Comparison of ENCODE assay signal across 9 mouse cellular contexts in genomic region chr11:118362971-118363518, GRCm38 (mm10). TPM values are rescaled to one million over a fixed set of nuclear protein-coding genes. Genes with fewer than 3 reads are reported as not detected.
A peak's percentile ranks its signal among the peaks of the same experiment; 100 is the strongest.
DNase-seq lines count a peak whose midpoint lies in the region; ATAC-seq and TF ChIP-seq lines count a peak whose summit lies in the region.
"Had no signal": no experiment of that assay in that cellular context is flagged by ENCODE, and none has a peak within 500 bp of the region (broad histone marks: within the 10 kb centered on the region; RNA-seq: fewer than 3 reads in every experiment).

No protein-coding gene starts in this region.

- TF ChIP-seq POLR2A in cerebellum, adult 2 months (IDR thresholded peaks at IDR 0.05; ENCODE audit: borderline replicate concordance, insufficient read depth, low read length), result no peak

- peak overlapping the region; percentile 80 for H3K27ac ChIP-seq in layer of hippocampus, adult 2 months
- H3K27ac ChIP-seq in embryonic facial prominence, embryonic 13.5 days, result peak overlapping the region; percentile 93
- H3K27ac ChIP-seq in heart, embryonic 14.5 days (replicated peaks in 1 of 2; ENCODE audit: control insufficient read depth in 1 of 2, insufficient read depth in 1 of 2, low read depth in 2 of 2, low read length in 2 of 2), result peak overlapping the region; percentile 82 to 88
- H3K27ac ChIP-seq in stomach, embryonic 14.5 days (ENCODE audit: low read length), result peak overlapping the region; percentile 69
- no peak overlapping the region for H3K27ac ChIP-seq in cerebellum, adult 2 months (ENCODE audit: insufficient read depth, low read length)

- H3K4me2 ChIP-seq in embryonic facial prominence, embryonic 13.5 days, result peak overlapping the region; percentile 26
- peak overlapping the region; percentile 52 for H3K4me2 ChIP-seq in heart, embryonic 14.5 days (ENCODE audit: low read length)
- H3K4me2 ChIP-seq in stomach, embryonic 14.5 days (replicated peaks; ENCODE audit: low read depth, low read length), result 0 out of 2 replicates have a peak overlapping the region, but pooled peaks have one; percentile 11

- no peaks in the 10 kb centered on the region for H3K36me3 ChIP-seq in embryonic facial prominence, embryonic 13.5 days
- H3K36me3 ChIP-seq in heart, embryonic 14.5 days (ENCODE audit: control insufficient read depth, insufficient read depth, low read length), result no peaks in the 10 kb centered on the region
- no peaks in the 10 kb centered on the region for H3K36me3 ChIP-seq in stomach, embryonic 14.5 days (ENCODE audit: control insufficient read depth, insufficient read depth, low read length)

- peaks cover 68% of the 10 kb centered on the region for H3K4me1 ChIP-seq in embryonic facial prominence, embryonic 13.5 days
- H3K4me1 ChIP-seq in heart, embryonic 14.5 days (ENCODE audit: control insufficient read depth in 2 of 2, insufficient read depth in 2 of 2, low read length in 2 of 2), result peaks cover 25 to 32% of the 10 kb centered on the region in 2 experiments
- peaks cover 42% of the 10 kb centered on the region for H3K4me1 ChIP-seq in stomach, embryonic 14.5 days (ENCODE audit: control insufficient read depth, insufficient read depth, low read length)
- peaks cover 19% of the 10 kb centered on the region for H3K4me1 ChIP-seq in cerebellum, adult 2 months (ENCODE audit: control insufficient read depth, insufficient read depth, low read length)

- H3K9ac ChIP-seq in embryonic facial prominence, embryonic 13.5 days, result peak overlapping the region; percentile 44; the same call in 1 of the 2 replicates
- peak overlapping the region; percentile 60 for H3K9ac ChIP-seq in heart, embryonic 14.5 days (ENCODE audit: low read length)
- H3K9ac ChIP-seq in stomach, embryonic 14.5 days (replicated peaks; ENCODE audit: low read depth, low read length), result no peak overlapping the region

- H3K9me3 ChIP-seq in embryonic facial prominence, embryonic 13.5 days, result no peaks in the 10 kb centered on the region
- no peaks in the 10 kb centered on the region for H3K9me3 ChIP-seq in heart, embryonic 14.5 days (ENCODE audit: control insufficient read depth, low read length)
- no peaks in the 10 kb centered on the region for H3K9me3 ChIP-seq in stomach, embryonic 14.5 days (ENCODE audit: control insufficient read depth, low read depth, low read length)

- TF ChIP-seq CTCF in layer of hippocampus, adult 2 months (conservative IDR thresholded peaks at IDR 0.05), result no peak
- no peak for TF ChIP-seq CTCF in cerebellum, adult 2 months (IDR thresholded peaks at IDR 0.05; ENCODE audit: borderline replicate concordance, insufficient read depth, low read depth, low read length)

- no peak overlapping the region for H3K4me3 ChIP-seq in layer of hippocampus, adult 2 months
- H3K4me3 ChIP-seq in embryonic facial prominence, embryonic 13.5 days, result 0 out of 2 replicates have a peak overlapping the region, but pooled peaks have one; percentile 6
- no peak overlapping the region for H3K4me3 ChIP-seq in heart, embryonic 14.5 days (ENCODE audit: control insufficient read depth in 1 of 2, insufficient read depth in 1 of 2, low read depth in 1 of 2, low read length in 2 of 2)
- no peak overlapping the region for H3K4me3 ChIP-seq in stomach, embryonic 14.5 days (ENCODE audit: low read depth, low read length)
- no peak overlapping the region for H3K4me3 ChIP-seq in cerebellum, adult 2 months (replicated peaks; ENCODE audit: insufficient read depth, low read depth, low read length)

- DNase-seq in layer of hippocampus, adult 2 months (ENCODE audit: low spot score in 2 of 2), result peak in 1 of 2 experiments; percentile 29
- no peak for DNase-seq in layer of hippocampus, postnatal 10 days (ENCODE audit: low spot score in 2 of 2)
- peak; percentile 60 for DNase-seq in kidney, postnatal 10 days
- peak; percentile 82 to 86 for DNase-seq in lung, postnatal 4 days
- DNase-seq in cerebellum, adult 2 months, result no peak

- WGBS in embryonic facial prominence, embryonic 13.5 days, result 0% methylated on average over 8 of the region's 8 CpGs
- 3% methylated on average over 8 of the region's 8 CpGs for WGBS in heart, embryonic 14.5 days
- WGBS in stomach, embryonic 14.5 days, result 6% methylated on average over 8 of the region's 8 CpGs
- 38% methylated on average over 8 of the region's 8 CpGs for WGBS in cerebellum, adult 2 months

- H3K27me3 ChIP-seq in embryonic facial prominence, embryonic 13.5 days, result no peaks in the 10 kb centered on the region
- no peaks in the 10 kb centered on the region for H3K27me3 ChIP-seq in heart, embryonic 14.5 days (ENCODE audit: control insufficient read depth, insufficient read depth, low read length)
- H3K27me3 ChIP-seq in stomach, embryonic 14.5 days (ENCODE audit: control insufficient read depth, insufficient read depth, low read length), result no peaks in the 10 kb centered on the region
- no peaks in the 10 kb centered on the region for H3K27me3 ChIP-seq in cerebellum, adult 2 months (ENCODE audit: control insufficient read depth, insufficient read depth, low read length)

- ATAC-seq in embryonic facial prominence, embryonic 13.5 days (ENCODE audit: insufficient number of reproducible peaks, insufficient read depth, low FRiP score, low TSS enrichment, low read depth), result peak; percentile 77
- peak; percentile 69 for ATAC-seq in heart, embryonic 14.5 days (ENCODE audit: insufficient number of reproducible peaks, insufficient read depth, low FRiP score, low read depth)
- peak; percentile 71; the same call in 1 of the 2 replicates for ATAC-seq in stomach, embryonic 14.5 days (ENCODE audit: insufficient number of reproducible peaks, insufficient read depth, low FRiP score, low read depth)

RNA-seq across cellular contexts. Expression of gene Timp2, which starts 7.5 kb away (rescaled TPM):
- 100 to 1,000 TPM; 168 to 196 TPM for total RNA-seq in layer of hippocampus, adult 2 months (2021)
- 100 to 1,000 TPM; 255 to 337 TPM for total RNA-seq in layer of hippocampus, postnatal 10 days (2021)
- polyA plus RNA-seq in embryonic facial prominence, embryonic 13.5 days (2015; fragmentation: Nextera tagmentation; extraction: Ambion mirVana), result 117 and 132 TPM in 2 replicates
- 87.6 and 99.2 TPM in 2 replicates for polyA plus RNA-seq in heart, embryonic 14.5 days (2014; fragmentation: Nextera tagmentation; extraction: Ambion mirVana)
- 101 and 109 TPM in 2 replicates for polyA plus RNA-seq in stomach, embryonic 14.5 days (2014; fragmentation: Nextera tagmentation; extraction: Ambion mirVana)
- 119 and 137 TPM in 2 replicates for polyA plus RNA-seq in cerebellum, adult 2 months (2012; rRNA removed)
- total RNA-seq: MEL had no signal

RNA-seq across cellular contexts. Expression of gene Cep295nl, which starts 20.7 kb away (rescaled TPM):
- 1 to 10 TPM; 1.1 to 1.6 TPM for total RNA-seq in layer of hippocampus, adult 2 months (2021)
- total RNA-seq in layer of hippocampus, postnatal 10 days (2021), result 1 to 10 TPM; 1.8 to 2.6 TPM
- polyA plus RNA-seq in embryonic facial prominence, embryonic 13.5 days (2015; fragmentation: Nextera tagmentation; extraction: Ambion mirVana), result 0.58 and 0.74 TPM in 2 replicates
- 0.28 and 0.45 TPM in 2 replicates for polyA plus RNA-seq in heart, embryonic 14.5 days (2014; fragmentation: Nextera tagmentation; extraction: Ambion mirVana)
- 0.62 TPM in 1 of 2 replicates, not detected in the other for polyA plus RNA-seq in stomach, embryonic 14.5 days (2014; fragmentation: Nextera tagmentation; extraction: Ambion mirVana)
- polyA plus RNA-seq in cerebellum, adult 2 months (2012; rRNA removed), result 0.21 and 0.49 TPM in 2 replicates
- total RNA-seq: MEL had no signal

RNA-seq across cellular contexts. Expression of gene Lgals3bp, which starts 38.8 kb away (rescaled TPM):
- total RNA-seq in layer of hippocampus, adult 2 months (2021), result 10 to 100 TPM; 17.8 to 18.3 TPM
- total RNA-seq in layer of hippocampus, postnatal 10 days (2021), result 10 to 100 TPM in 1 of 2 experiments, 1 to 10 TPM in 1; 9.3 to 10.7 TPM
- 5.6 and 6.8 TPM in 2 replicates for polyA plus RNA-seq in embryonic facial prominence, embryonic 13.5 days (2015; fragmentation: Nextera tagmentation; extraction: Ambion mirVana)
- polyA plus RNA-seq in heart, embryonic 14.5 days (2014; fragmentation: Nextera tagmentation; extraction: Ambion mirVana), result 7.2 and 12.7 TPM in 2 replicates
- 39.0 and 39.2 TPM in 2 replicates for polyA plus RNA-seq in stomach, embryonic 14.5 days (2014; fragmentation: Nextera tagmentation; extraction: Ambion mirVana)
- 23.6 and 24.9 TPM in 2 replicates for polyA plus RNA-seq in cerebellum, adult 2 months (2012; rRNA removed)

RNA-seq across cellular contexts. Expression of gene Cant1, which starts 55.8 kb away (rescaled TPM):
- total RNA-seq in layer of hippocampus, adult 2 months (2021), result 10 to 100 TPM; 38.0 to 40.5 TPM
- 10 to 100 TPM; 37.9 to 39.6 TPM for total RNA-seq in layer of hippocampus, postnatal 10 days (2021)
- polyA plus RNA-seq in embryonic facial prominence, embryonic 13.5 days (2015; fragmentation: Nextera tagmentation; extraction: Ambion mirVana), result 28.9 and 30.7 TPM in 2 replicates
- 12.0 and 19.2 TPM in 2 replicates for polyA plus RNA-seq in heart, embryonic 14.5 days (2014; fragmentation: Nextera tagmentation; extraction: Ambion mirVana)
- 21.8 and 25.7 TPM in 2 replicates for polyA plus RNA-seq in stomach, embryonic 14.5 days (2014; fragmentation: Nextera tagmentation; extraction: Ambion mirVana)
- 41.8 and 42.6 TPM in 2 replicates for polyA plus RNA-seq in cerebellum, adult 2 months (2012; rRNA removed)

Comparison
In these comparisons a context has a peak if more than half of its experiments do, and no peak if none do; other contexts are left out.
1. DNase-seq: peak in kidney, postnatal 10 days (single experiment) and lung, postnatal 4 days (2 of 2); none in layer of hippocampus, postnatal 10 days (0 of 2) and cerebellum, adult 2 months (0 of 2).
2. Peak in every context shown above with its lines, with median percentiles within 50 percentile points of each other: ATAC-seq and H3K4me2 ChIP-seq.